12 mouse cellular contexts compared by ENCODE assay signal in genomic region chr12:71746011-71746410, GRCm38 (mm10).
A peak's percentile ranks its signal among the peaks of the same experiment; 100 is the strongest.
DNase-seq lines count a peak whose midpoint lies in the region; ATAC-seq and TF ChIP-seq lines count a peak whose summit lies in the region.
"Had no signal": no experiment of that assay in that cellular context is flagged by ENCODE, and none has a peak within 500 bp of the region (broad histone marks: within the 10 kb centered on the region; RNA-seq: fewer than 3 reads in every experiment).

No protein-coding gene starts in this region.

- ATAC-seq in heart, embryonic 12.5 days (ENCODE audit: insufficient number of reproducible peaks, low FRiP score): no peak
- no peak for ATAC-seq in lung, embryonic 14.5 days (ENCODE audit: insufficient read depth)
- ATAC-seq in embryonic facial prominence, embryonic 14.5 days (ENCODE audit: low read depth): no peak
- ATAC-seq: CD4-positive, CD25-positive, alpha-beta regulatory T cell, adult 4 months had no signal

- intact Hi-C loops in heart, postnatal 14 days (cut with DNase I): no loop called here
- intact Hi-C loops in gastrocnemius, postnatal 14 days (cut with DNase I; ENCODE audit: low total_unique reads): loop anchor here (5.0 kb wide), 1 partner anchor 676 kb away; no protein-coding TSS in a partner anchor
- intact Hi-C loops in left cerebral cortex, postnatal 25 days (cut with DNase I): no loop called here

- H3K4me2 ChIP-seq in heart, embryonic 12.5 days: no peak overlapping the region
- H3K4me2 ChIP-seq in lung, embryonic 14.5 days: no peak overlapping the region
- no peak overlapping the region for H3K4me2 ChIP-seq in embryonic facial prominence, embryonic 14.5 days (ENCODE audit: low read depth, low read length)
- H3K4me2 ChIP-seq: hindbrain, embryonic 12.5 days had no signal

- H3K4me1 ChIP-seq in heart, embryonic 12.5 days (replicated peaks): peaks cover 36% of the 10 kb centered on the region
- H3K4me1 ChIP-seq in lung, embryonic 14.5 days (ENCODE audit: insufficient read depth): peaks cover 14% of the 10 kb centered on the region
- H3K4me1 ChIP-seq in embryonic facial prominence, embryonic 14.5 days (ENCODE audit: control insufficient read depth, insufficient read depth, low read length): peaks cover 54% of the 10 kb centered on the region

- peak; percentile 32 to 43 for DNase-seq in heart, postnatal 14 days
- DNase-seq in lung, embryonic 14.5 days: peak; percentile 56
- no peak for DNase-seq in lung, postnatal 14 days
- DNase-seq in embryonic facial prominence, embryonic 14.5 days (ENCODE audit: low spot score): peak; percentile 86
- peak; percentile 54 for DNase-seq in gastrocnemius, postnatal 14 days
- no peak for DNase-seq in left cerebral cortex, postnatal 25 days (ENCODE audit: low spot score in 2 of 2)
- DNase-seq: right cerebral cortex, postnatal 4 days had no signal

- H3K27me3 ChIP-seq in heart, embryonic 12.5 days (replicated peaks): no peaks in the 10 kb centered on the region
- H3K27me3 ChIP-seq in lung, embryonic 14.5 days (ENCODE audit: insufficient read depth, low read length): no peaks in the 10 kb centered on the region
- no peaks in the 10 kb centered on the region for H3K27me3 ChIP-seq in embryonic facial prominence, embryonic 14.5 days (replicated peaks; ENCODE audit: control insufficient read depth, insufficient read depth, low read length)
- H3K27me3 ChIP-seq: hindbrain, embryonic 12.5 days had no signal

- no peak overlapping the region for H3K9ac ChIP-seq in heart, embryonic 12.5 days
- no peak overlapping the region for H3K9ac ChIP-seq in lung, embryonic 14.5 days
- no peak overlapping the region for H3K9ac ChIP-seq in embryonic facial prominence, embryonic 14.5 days (ENCODE audit: low read depth, low read length)
- H3K9ac ChIP-seq: hindbrain, embryonic 12.5 days had no signal

- H3K4me3 ChIP-seq in heart, embryonic 12.5 days: no peak overlapping the region
- no peak overlapping the region for H3K4me3 ChIP-seq in lung, embryonic 14.5 days (ENCODE audit: low read depth, low read length)
- no peak overlapping the region for H3K4me3 ChIP-seq in embryonic facial prominence, embryonic 14.5 days (ENCODE audit: low read depth, low read length)
- H3K4me3 ChIP-seq: heart, adult 2 months; hindbrain, embryonic 12.5 days; midbrain, embryonic 10.5 days had no signal

- H3K9me3 ChIP-seq in heart, embryonic 12.5 days (replicated peaks): no peaks in the 10 kb centered on the region
- H3K9me3 ChIP-seq in lung, embryonic 14.5 days (ENCODE audit: low read depth, low read length): no peaks in the 10 kb centered on the region
- H3K9me3 ChIP-seq in embryonic facial prominence, embryonic 14.5 days (ENCODE audit: control insufficient read depth, low read length): no peaks in the 10 kb centered on the region
- H3K9me3 ChIP-seq: hindbrain, embryonic 12.5 days; midbrain, embryonic 10.5 days had no signal

- no peaks in the 10 kb centered on the region for H3K36me3 ChIP-seq in heart, embryonic 12.5 days
- H3K36me3 ChIP-seq in lung, embryonic 14.5 days (ENCODE audit: insufficient read depth): no peaks in the 10 kb centered on the region
- H3K36me3 ChIP-seq in embryonic facial prominence, embryonic 14.5 days (ENCODE audit: control insufficient read depth, insufficient read depth, low read length): no peaks in the 10 kb centered on the region
- H3K36me3 ChIP-seq: hindbrain, embryonic 12.5 days; midbrain, embryonic 10.5 days had no signal

- TF ChIP-seq CTCF in lung, embryonic 14.5 days (IDR thresholded peaks at IDR 0.05; ENCODE audit: low read depth): no peak

- no peak overlapping the region for H3K27ac ChIP-seq in heart, embryonic 12.5 days (ENCODE audit: poor library complexity, severe bottlenecking)
- no peak overlapping the region; the same call in 1 of the 2 replicates for H3K27ac ChIP-seq in lung, embryonic 14.5 days (ENCODE audit: low read depth)
- H3K27ac ChIP-seq in embryonic facial prominence, embryonic 14.5 days (replicated peaks; ENCODE audit: low read depth, low read length): peak overlapping the region; percentile 93
- H3K27ac ChIP-seq: heart, adult 2 months; hindbrain, embryonic 12.5 days; midbrain, embryonic 10.5 days had no signal

- WGBS in heart, embryonic 12.5 days: 69% methylated on average over 6 of the region's 6 CpGs
- WGBS in lung, embryonic 14.5 days: 52% methylated on average over 6 of the region's 6 CpGs
- 33% methylated on average over 6 of the region's 6 CpGs for WGBS in embryonic facial prominence, embryonic 14.5 days

Comparison
In these comparisons a context has a peak if more than half of its experiments do, and no peak if none do; other contexts are left out.
1. DNase-seq: peak in heart, postnatal 14 days (2 of 2), lung, embryonic 14.5 days (single experiment), embryonic facial prominence, embryonic 14.5 days (single experiment) and gastrocnemius, postnatal 14 days (single experiment); none in lung, postnatal 14 days (single experiment) and left cerebral cortex, postnatal 25 days (0 of 2).